Mouse (Mus musculus) hindbrain, embryonic 15.5 days (tissue): Measurements from ENCODE around the gene Zfp185. TPM values are rescaled to one million over a fixed set of nuclear protein-coding genes. Genes with fewer than 3 reads are reported as not detected.
A peak's percentile ranks its signal among the peaks of the same experiment; 100 is the strongest.
"Not testable (repeated sequence)": the region's sequence is repeated elsewhere in the genome, so short reads cannot be mapped to it uniquely, and the experiment has no call there.

Source experiments
- ATAC-seq: fragments of 200-750 bp; cut with Nextera tagmentation; 2 replicates; pipeline ENCODE4 v1.8.0; 2017; ENCODE audit warnings: low read depth, moderate number of reproducible peaks, moderate TSS enrichment; ENCODE audit not compliant: low FRiP score
- H3K27ac ChIP-seq: fragments of 300-500 bp; sonication (generic); replicated peaks from 2 replicates; pipeline ENCODE4 v1.5.1; 2015; ENCODE audit warnings: mild to moderate bottlenecking, inconsistent platforms
- H3K27me3 ChIP-seq: fragments of 300-500 bp; sonication (generic); 2 replicates; pipeline ENCODE4 v1.6.1; 2015; ENCODE audit warnings: control low read depth, inconsistent platforms
- H3K36me3 ChIP-seq: fragments of 300-500 bp; sonication (generic); 2 replicates; pipeline ENCODE4 v1.6.1; 2015; ENCODE audit warnings: control low read depth, inconsistent platforms
- H3K4me1 ChIP-seq: fragments of 300-500 bp; sonication (generic); replicated peaks from 2 replicates; pipeline ENCODE4 v1.6.1; 2015; ENCODE audit warnings: control low read depth, inconsistent platforms
- H3K4me2 ChIP-seq: fragments of 300-500 bp; sonication (generic); 2 replicates; pipeline ENCODE4 v1.6.1; 2015; ENCODE audit warnings: moderate library complexity, mild to moderate bottlenecking, inconsistent platforms
- H3K4me3 ChIP-seq: fragments of 300-500 bp; sonication (generic); 2 replicates; pipeline ENCODE4 v1.5.1; 2015; ENCODE audit warnings: mild to moderate bottlenecking, inconsistent platforms
- H3K9ac ChIP-seq: fragments of 300-500 bp; sonication (generic); 2 replicates; pipeline ENCODE4 v1.6.1; 2015; ENCODE audit warnings: inconsistent platforms
- H3K9me3 ChIP-seq: fragments of 300-500 bp; sonication (generic); 2 replicates; pipeline ENCODE4 v1.6.1; 2016; ENCODE audit warnings: control low read depth, inconsistent platforms
- WGBS: fragments of 180-500 bp; shearing (Covaris S2); methylation state at CpG from one replicate; pipeline ENCODE4 v1.1.7; 2015; 5-methylcytosine and 5-hydroxymethylcytosine counted together
- microRNA counts: library from miRNA; unstranded; fragments of <30 nt; microRNA quantifications from one replicate; lab custom pipeline; 2016
- microRNA-seq: library from miRNA; unstranded; fragments of <30 nt; microRNA quantifications from one replicate; pipeline ENCODE4, GENCODE M21; 2016
- polyA plus RNA-seq: library from polyadenylated mRNA; unstranded; fragments of >200 nt; fragmentation: Nextera tagmentation; extraction: Ambion mirVana; gene quantifications from 2 replicates; pipeline ENCODE4 v1.2.1, GENCODE M21; 2015

The Zfp185 gene
- polyA plus RNA-seq, 1 experiment from 2014 or later: 0.79 TPM

- Histone ChIP-seq H3K36me3 (no peaks in the 10 kb centered on the region), H3K9me3 (no peaks in the 10 kb centered on the region), H3K9ac (peak overlapping the region; percentile 57), H3K27me3 (no peaks in the 10 kb centered on the region), H3K4me2 (peak overlapping the region; percentile 69), H3K27ac (peak overlapping the region; percentile 48; the same call in 1 of the 2 replicates), H3K4me3 (peak overlapping the region; percentile 44), H3K4me1 (no peaks in the 10 kb centered on the region)
- 28% methylated on average over 24 of the region's 24 CpGs for WGBS
- ATAC-seq: peak; percentile 93
These were observed 76.6 kb downstream of the Zfp185 start for GRCm38 (mm10) chrX:73063512-73064414.

- peak; percentile 78 for ATAC-seq
- Histone ChIP-seq H3K9ac (peak within 1 kb of the TSS; percentile 57), H3K4me3 (peak within 1 kb of the TSS; percentile 44), H3K27me3 (no peaks in the 10 kb centered on the region), H3K27ac (peak within 1 kb of the TSS; percentile 48; the same call in 1 of the 2 replicates), H3K9me3 (no peaks in the 10 kb centered on the region), H3K4me2 (peak within 1 kb of the TSS; percentile 69), H3K36me3 (no peaks in the 10 kb centered on the region), H3K4me1 (no peaks in the 10 kb centered on the region)
- 27% methylated on average over 7 of the region's 7 CpGs for WGBS
These were observed 77.3 kb downstream of the Zfp185 start, which contains the start of gene Pnma3 for GRCm38 (mm10) chrX:73064415-73064793. Pnma3 (plus strand) TSS chrX:73064787.

GRCm38 (mm10) chrX:73066765-73067312 is 79.7 kb downstream of the Zfp185 start:
- WGBS: no CpG with 5 or more reads among the region's 5 CpGs
- not testable (repeated sequence) for H3K36me3 ChIP-seq, H3K9ac ChIP-seq, H3K27me3 ChIP-seq, H3K9me3 ChIP-seq, H3K4me1 ChIP-seq, H3K27ac ChIP-seq, H3K4me2 ChIP-seq, ATAC-seq, H3K4me3 ChIP-seq

MicroRNA genes within 50 kb of the gene (microRNA counts, 519-probe panel; counts per million panel counts)
- not detected for microRNA mmu-miR-2137 (lab: Ali Mortazavi, UCI)

Small RNA genes within 50 kb of the gene (microRNA-seq; reads per million reads assigned to microRNA genes)
- gene Mir2137: not detected

Other genes starting within 250 kb of the Zfp185 start
- gene Gabrq, start 162.2 kb upstream of the Zfp185 start, polyA plus RNA-seq: 3.5 and 4.9 TPM in 2 replicates
- 67.1 and 73.8 TPM in 2 replicates for gene Cetn2, start 68.9 kb upstream of the Zfp185 start, polyA plus RNA-seq
- 48.9 and 49.2 TPM in 2 replicates for gene Nsdhl, start 68.8 kb upstream of the Zfp185 start, polyA plus RNA-seq
- 0.08 and 0.17 TPM in 2 replicates for gene Pnma5, start 49.8 kb downstream of the Zfp185 start, polyA plus RNA-seq
- 4.2 and 5.0 TPM in 2 replicates for gene Pnma3, start 77.4 kb downstream of the Zfp185 start, polyA plus RNA-seq
- 0.68 and 0.74 TPM in 2 replicates for gene Xlr4a, start 95.1 kb downstream of the Zfp185 start, polyA plus RNA-seq
- 4.3 and 5.7 TPM in 2 replicates for gene Xlr3a, start 109.8 kb downstream of the Zfp185 start, polyA plus RNA-seq
- gene Gm14685, start 129.7 kb downstream of the Zfp185 start, polyA plus RNA-seq: 0.52 and 1.2 TPM in 2 replicates
- gene Xlr5b, start 161.5 kb downstream of the Zfp185 start, polyA plus RNA-seq: not detected in 2 replicates
- gene DXBay18, start 162.1 kb downstream of the Zfp185 start, polyA plus RNA-seq: 0.64 TPM in 1 of 2 replicates, not detected in the other
- not detected in 2 replicates for gene Spin2d, start 189.7 kb downstream of the Zfp185 start, polyA plus RNA-seq
- gene Xlr3b, start 204.9 kb downstream of the Zfp185 start, polyA plus RNA-seq: 15.5 and 18.1 TPM in 2 replicates
- 0.27 and 1.1 TPM in 2 replicates for gene Xlr4b, start 227.0 kb downstream of the Zfp185 start, polyA plus RNA-seq
- 34.6 and 35.7 TPM in 2 replicates for gene F8a, start 241.0 kb downstream of the Zfp185 start, polyA plus RNA-seq